16 mouse cellular contexts compared by ENCODE assay signal in the genomic region with DNA sequence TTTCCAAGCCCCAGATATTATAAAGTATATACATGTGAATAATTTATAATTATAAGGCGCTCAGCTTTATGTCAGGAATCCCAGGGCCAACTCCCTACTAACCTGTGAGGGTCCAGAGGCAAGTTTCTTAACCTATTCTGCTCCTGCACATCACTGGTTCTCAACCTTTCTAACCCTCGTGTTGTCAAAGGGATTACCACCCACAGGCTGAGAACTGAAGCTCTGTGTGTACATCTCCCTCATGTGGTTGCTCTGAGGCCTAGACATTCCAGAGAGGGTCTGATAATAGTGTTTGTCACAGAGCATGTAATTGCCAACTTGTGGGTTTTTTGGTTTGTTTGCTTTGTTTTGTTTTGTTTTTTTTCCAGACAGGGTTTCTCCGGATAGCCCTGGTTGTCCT. TPM values are rescaled to one million over a fixed set of nuclear protein-coding genes. Genes with fewer than 3 reads are reported as not detected.
DNase-seq lines count a peak whose midpoint lies in the region; ATAC-seq and TF ChIP-seq lines count a peak whose summit lies in the region.
"Had no signal": no experiment of that assay in that cellular context is flagged by ENCODE, and none has a peak within 500 bp of the region (broad histone marks: within the 10 kb centered on the region; RNA-seq: fewer than 3 reads in every experiment).

No protein-coding gene starts in this region.

- H3K4me2 ChIP-seq in hindbrain, embryonic 15.5 days = no peak overlapping the region
- H3K4me2 ChIP-seq: heart, embryonic 15.5 days; limb, embryonic 12.5 days had no signal

- H3K27ac ChIP-seq in left cerebral cortex, adult 2 months = no peak overlapping the region
- H3K27ac ChIP-seq in MEL (ENCODE audit: control insufficient read depth, low read depth, low read length) = no peak overlapping the region
- H3K27ac ChIP-seq in hindbrain, embryonic 15.5 days (replicated peaks) = peak overlapping the region; percentile 98
- H3K27ac ChIP-seq: heart, embryonic 15.5 days; limb, embryonic 12.5 days had no signal

- WGBS in hindbrain, embryonic 15.5 days = 53% methylated on average over 3 of the region's 3 CpGs

- TF ChIP-seq EP300 in MEL (IDR thresholded peaks at IDR 0.05; ENCODE audit: low read depth in 1 of 2, low read length in 2 of 2) = no peak

- H3K79me2 ChIP-seq in MEL (ENCODE audit: control insufficient read depth, insufficient read depth, low read length, poor library complexity) = no peaks in the 10 kb centered on the region

- no peak for ATAC-seq in hindbrain, embryonic 15.5 days (ENCODE audit: low FRiP score, low read depth)
- ATAC-seq in erythroblast, adult 5-6 weeks (replicated peaks; ENCODE audit: low FRiP score, poor library complexity, severe bottlenecking) = no peak

- no peak overlapping the region for H3K4me3 ChIP-seq in left cerebral cortex, adult 2 months
- no peak overlapping the region for H3K4me3 ChIP-seq in MEL (ENCODE audit: control insufficient read depth in 1 of 2, insufficient read depth in 1 of 2, low read depth in 2 of 2, low read length in 2 of 2)
- no peak overlapping the region for H3K4me3 ChIP-seq in hindbrain, embryonic 15.5 days
- H3K4me3 ChIP-seq: heart, embryonic 15.5 days; limb, embryonic 12.5 days had no signal

- H3K9ac ChIP-seq in MEL (ENCODE audit: control insufficient read depth, low read depth, low read length, poor library complexity, severe bottlenecking) = no peak overlapping the region
- no peak overlapping the region for H3K9ac ChIP-seq in hindbrain, embryonic 15.5 days
- H3K9ac ChIP-seq: heart, embryonic 15.5 days; limb, embryonic 12.5 days had no signal

- intact Hi-C loops in left cerebral cortex, adult 2 months (cut with DNase I) = no loop called here

- no peaks in the 10 kb centered on the region for H3K36me3 ChIP-seq in MEL (ENCODE audit: control insufficient read depth in 1 of 2, insufficient read depth in 2 of 2, low read length in 2 of 2)
- H3K36me3 ChIP-seq in hindbrain, embryonic 15.5 days = no peaks in the 10 kb centered on the region
- H3K36me3 ChIP-seq: heart, embryonic 15.5 days; limb, embryonic 12.5 days had no signal

- H3K9me3 ChIP-seq in MEL (replicated peaks; ENCODE audit: insufficient read depth, low read length) = no peaks in the 10 kb centered on the region
- no peaks in the 10 kb centered on the region for H3K9me3 ChIP-seq in hindbrain, embryonic 15.5 days
- H3K9me3 ChIP-seq: heart, embryonic 15.5 days; limb, embryonic 12.5 days had no signal

- TF ChIP-seq RAD21 in MEL (IDR thresholded peaks at IDR 0.05; ENCODE audit: low read depth, low read length) = peak; percentile 44

- peak; percentile 11 for DNase-seq in embryo, embryonic 10 days (ENCODE audit: low spot score)
- DNase-seq in embryo, embryonic 9.5 days (ENCODE audit: extremely low spot score) = no peak
- DNase-seq in left cerebral cortex, adult 2 months (ENCODE audit: extremely low spot score in 1 of 2, low spot score in 2 of 2) = peak in 1 of 2 experiments; percentile 3
- no peak for DNase-seq in left cerebral cortex, adult 9 months (ENCODE audit: low spot score in 2 of 2)
- DNase-seq in MEL (ENCODE audit: low read depth, low spot score) = no peak
- no peak for DNase-seq in kidney, postnatal 4 days
- DNase-seq: adrenal gland, postnatal 25 days; cerebellum, adult 9-11 months; gastrocnemius, postnatal 10 days; kidney, adult 18-20 months; lung, postnatal 10 days; right cerebral cortex, postnatal 14 days had no signal

- TF ChIP-seq CTCF in left cerebral cortex, adult 2 months (IDR thresholded peaks at IDR 0.05) = peak; percentile 21
- peak in 2 of 3 experiments; percentile 6 to 49; a peak in 3 of 6 replicates for TF ChIP-seq CTCF in MEL (IDR thresholded peaks at IDR 0.05 in 2 of 3, conservative IDR thresholded peaks at IDR 0.05 in 1 of 3; ENCODE audit: control insufficient read depth in 1 of 3, insufficient read depth in 1 of 3, low read depth in 2 of 3, low read length in 3 of 3, poor library complexity in 1 of 3, severe bottlenecking in 1 of 3)

- H3K4me1 ChIP-seq in MEL (ENCODE audit: control insufficient read depth in 1 of 2, insufficient read depth in 2 of 2, low read length in 2 of 2) = no peaks in the 10 kb centered on the region
- peaks cover 30% of the 10 kb centered on the region for H3K4me1 ChIP-seq in hindbrain, embryonic 15.5 days (replicated peaks)

- TF ChIP-seq POLR2A in MEL (IDR thresholded peaks at IDR 0.05; ENCODE audit: control insufficient read depth in 1 of 2, insufficient read depth in 1 of 2, low read depth in 1 of 2, low read length in 2 of 2, poor library complexity in 1 of 2) = no peak

- H3K27me3 ChIP-seq in MEL (ENCODE audit: control insufficient read depth in 1 of 2, insufficient read depth in 2 of 2, low read length in 2 of 2) = peaks cover 0 to 2% of the 10 kb centered on the region in 2 experiments; a peak in 1 of 4 replicates
- no peaks in the 10 kb centered on the region for H3K27me3 ChIP-seq in hindbrain, embryonic 15.5 days
- H3K27me3 ChIP-seq: heart, embryonic 15.5 days had no signal

TF ChIP-seq in MEL, 35 proteins besides CTCF, POLR2A, EP300 and RAD21:
- TF ChIP-seq SMC3 (IDR thresholded peaks at IDR 0.05; ENCODE audit: low read depth, low read length) (peak; percentile 62), ZKSCAN1 (IDR thresholded peaks at IDR 0.05; ENCODE audit: low read depth, low read length) (no peak), BHLHE40 (IDR thresholded peaks at IDR 0.05; ENCODE audit: borderline replicate concordance, low read depth, low read length) (no peak), ZC3H11A (IDR thresholded peaks at IDR 0.05; ENCODE audit: low read depth, low read length) (peak; percentile 50; the same call in 1 of the 2 replicates)

RNA-seq across cellular contexts. Expression of gene Psmg4, which starts 15.8 kb away (rescaled TPM):
- total RNA-seq in left cerebral cortex, adult 2 months (2021) = 10 to 100 TPM; 19.4 to 20.6 TPM
- 146 and 161 TPM in 2 replicates for total RNA-seq in MEL (2012; rRNA removed)
- 100 to 1,000 TPM in 1 of 2 experiments, not detected in 1; 121 TPM for polyA plus RNA-seq in MEL (2012; ENCODE audit: insufficient read depth in 1 of 2, insufficient read length in 2 of 2, low read depth in 1 of 2, low replicate concordance in 2 of 2, missing spikeins in 1 of 2)
- 78.1 and 82.6 TPM in 2 replicates for polyA plus RNA-seq in hindbrain, embryonic 15.5 days (2015; fragmentation: Nextera tagmentation; extraction: Ambion mirVana)
- 10.4 and 21.3 TPM in 2 replicates for total RNA-seq in erythroblast, adult 5-6 weeks (2015; ENCODE audit: low replicate concordance)
- total RNA-seq in erythroblast, adult 5-6 weeks (2017; ENCODE audit: low replicate concordance) = 14.7 and 14.8 TPM in 2 replicates

RNA-seq across cellular contexts. Expression of gene Tubb2b, which starts 16.6 kb away (rescaled TPM):
- total RNA-seq in left cerebral cortex, adult 2 months (2021) = 100 to 1,000 TPM; 153 to 177 TPM
- 1.4 and 2.7 TPM in 2 replicates for total RNA-seq in MEL (2012; rRNA removed)
- polyA plus RNA-seq in MEL (2012; ENCODE audit: insufficient read depth in 1 of 2, insufficient read length in 2 of 2, low read depth in 1 of 2, low replicate concordance in 2 of 2, missing spikeins in 1 of 2) = 10 to 100 TPM in 1 of 2 experiments, not detected in 1; 10.6 TPM
- 939 and 1,019 TPM in 2 replicates for polyA plus RNA-seq in hindbrain, embryonic 15.5 days (2015; fragmentation: Nextera tagmentation; extraction: Ambion mirVana)
- not detected in 2 replicates for total RNA-seq in erythroblast, adult 5-6 weeks (2015; ENCODE audit: low replicate concordance)
- not detected in 2 replicates for total RNA-seq in erythroblast, adult 5-6 weeks (2017; ENCODE audit: low replicate concordance)

Comparison
In these comparisons a context has a peak if more than half of its experiments do, and no peak if none do; other contexts are left out.
1. RNA of gene Tubb2b, which starts 16.6 kb away (total RNA-seq): 153 to 177 TPM in left cerebral cortex, adult 2 months; 1.4 to 2.7 TPM in MEL and not detected in erythroblast, adult 5-6 weeks; every median in the first group is over 10 times any median in the second.